Mouse (Mus musculus) hindbrain, embryonic 14.5 days (tissue): ENCODE data around the gene Gm29866. TPM values are rescaled to one million over a fixed set of nuclear protein-coding genes. Genes with fewer than 3 reads are reported as not detected.
"Not testable (repeated sequence)": the region's sequence is repeated elsewhere in the genome, so short reads cannot be mapped to it uniquely, and the experiment has no call there.

ENCODE experiments used
- ATAC-seq: fragments of 200-750 bp; cut with Nextera tagmentation; 2 replicates; pipeline ENCODE4 v1.8.0; 2017; ENCODE audit warnings: moderate number of reproducible peaks, mild to moderate bottlenecking, moderate TSS enrichment, moderate library complexity; ENCODE audit not compliant: low FRiP score
- DNase-seq: peaks from one replicate; pipeline ENCODE4 v3.0.0-alpha.2; 2015; ENCODE audit warnings: low spot score
- H3K27ac ChIP-seq: fragments of 300-500 bp; sonication (generic); 2 replicates; pipeline ENCODE4 v1.5.1; 2014; ENCODE audit warnings: mild to moderate bottlenecking, moderate library complexity
- H3K27me3 ChIP-seq: fragments of 300-500 bp; sonication (generic); 2 replicates; pipeline ENCODE4 v1.6.1; 2014; ENCODE audit warnings: mild to moderate bottlenecking, low read length, mixed read lengths; ENCODE audit not compliant: control insufficient read depth, insufficient read depth
- H3K36me3 ChIP-seq: fragments of 300-500 bp; sonication (generic); replicated peaks from 2 replicates; pipeline ENCODE4 v1.6.1; 2014; ENCODE audit not compliant: control insufficient read depth, insufficient read depth
- H3K4me1 ChIP-seq: fragments of 300-500 bp; sonication (generic); replicated peaks from 2 replicates; pipeline ENCODE4 v1.6.1; 2014; ENCODE audit warnings: antibody characterized with exemption, low read length, mixed read lengths; ENCODE audit not compliant: control insufficient read depth, insufficient read depth
- H3K4me2 ChIP-seq: fragments of 300-500 bp; sonication (generic); replicated peaks from 2 replicates; pipeline ENCODE4 v1.6.1; 2014; ENCODE audit warnings: mild to moderate bottlenecking, moderate library complexity
- H3K4me3 ChIP-seq: fragments of 300-500 bp; sonication (generic); replicated peaks from 2 replicates; pipeline ENCODE4 v1.5.1; 2014; ENCODE audit warnings: mild to moderate bottlenecking, low read length
- H3K9ac ChIP-seq: fragments of 300-500 bp; sonication (generic); 2 replicates; pipeline ENCODE4 v1.6.1; 2014
- H3K9me3 ChIP-seq: fragments of 300-500 bp; sonication (generic); 2 replicates; pipeline ENCODE4 v1.6.1; 2016; ENCODE audit warnings: low read length; ENCODE audit not compliant: control insufficient read depth
- WGBS: fragments of 180-500 bp; shearing (Covaris S2); extraction: QIAGEN DNeasy Blood & Tissue Kit; methylation state at CpG from one replicate; pipeline ENCODE4 v1.1.7; 2014; 5-methylcytosine and 5-hydroxymethylcytosine counted together
- polyA plus RNA-seq: library from polyadenylated mRNA; unstranded; fragments of >200 nt; fragmentation: Nextera tagmentation; extraction: Ambion mirVana; gene quantifications from 2 replicates; pipeline ENCODE4 v1.2.1, GENCODE M21; 2014

Gm29866 gene
- polyA plus RNA-seq = not detected in 2 replicates

DNA sequence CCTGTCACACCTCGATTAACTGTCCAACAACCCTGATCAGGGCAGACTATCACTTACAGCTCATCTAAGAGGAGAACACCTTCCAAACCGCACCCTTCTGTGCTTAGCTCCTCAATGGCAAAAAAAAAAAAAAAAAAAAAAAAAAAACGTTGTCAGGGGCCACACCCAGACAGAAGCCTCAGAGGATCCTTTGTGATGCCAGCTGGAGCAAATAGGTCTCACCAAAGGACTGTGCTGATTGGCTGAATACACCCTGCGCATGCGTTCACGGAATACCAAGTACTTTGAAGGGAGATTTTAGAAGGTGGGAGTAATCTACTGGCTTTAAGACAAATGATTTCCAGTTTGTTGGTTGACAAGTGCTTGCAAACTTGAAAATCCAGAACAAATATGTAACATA is at the start of gene Gm29866:
Gene Gm29866, minus strand, starts transcription at position 101 of the 400 bp plus-strand sequence.
- no CpG with 5 or more reads among the region's 6 CpGs for WGBS
- H3K4me2 ChIP-seq, DNase-seq, ATAC-seq, H3K27ac ChIP-seq, H3K9me3 ChIP-seq, H3K36me3 ChIP-seq, H3K4me1 ChIP-seq, H3K4me3 ChIP-seq, H3K27me3 ChIP-seq, H3K9ac ChIP-seq: not testable (repeated sequence)

Other genes starting within 250 kb of the Gm29866 start
- gene Gm20909, start 170.9 kb upstream of the Gm29866 start, polyA plus RNA-seq = not detected in 2 replicates
- not detected in 2 replicates for gene Gm20865, start 247.9 kb upstream of the Gm29866 start, polyA plus RNA-seq